Mouse (Mus musculus): ENCODE results near the gene Cntn6. TPM values are rescaled to one million over a fixed set of nuclear protein-coding genes. Genes with fewer than 3 reads are reported as not detected.

Gene Cntn6
- polyA plus RNA-seq, 1 experiment, result not detected

GRCm38 (mm10) chr6:104668701-104669100 lies 176.1 kb downstream of the Cntn6 start:
- no peaks in the 10 kb centered on the region for H3K4me1 ChIP-seq (ENCODE audit: control insufficient read depth, insufficient read depth, insufficient read length)
- WGBS, result 92% methylated on average over 2 of the region's 2 CpGs
- H3K27me3 ChIP-seq (ENCODE audit: control insufficient read depth, insufficient read depth, low read length), result no peaks in the 10 kb centered on the region
- TF ChIP-seq POLR2A (IDR thresholded peaks at IDR 0.05; ENCODE audit: low read depth, low read length), result no peak
- no peak for TF ChIP-seq CTCF (IDR thresholded peaks at IDR 0.05; ENCODE audit: extremely low read depth, insufficient read depth, insufficient read length, insufficient replicate concordance)
- H3K36me3 ChIP-seq (ENCODE audit: control insufficient read depth, insufficient read depth, low read length), result no peaks in the 10 kb centered on the region
- no peak overlapping the region for H3K4me3 ChIP-seq (ENCODE audit: extremely low read depth, insufficient read depth, insufficient read length)
- no peak overlapping the region for H3K27ac ChIP-seq (ENCODE audit: insufficient read depth, low read length)
- no peak for DNase-seq (ENCODE audit: low read depth in 1 of 2, low spot score in 2 of 2)

- TF ChIP-seq POLR2A (IDR thresholded peaks at IDR 0.05; ENCODE audit: low read depth, low read length) (no peak), CTCF (IDR thresholded peaks at IDR 0.05; ENCODE audit: extremely low read depth, insufficient read depth, insufficient read length, insufficient replicate concordance) (no peak)
- no peak overlapping the region for H3K27ac ChIP-seq (ENCODE audit: insufficient read depth, low read length)
- no peak for DNase-seq (ENCODE audit: low read depth in 1 of 2, low spot score in 2 of 2)
- H3K27me3 ChIP-seq (ENCODE audit: control insufficient read depth, insufficient read depth, low read length), result no peaks in the 10 kb centered on the region
- no peak overlapping the region for H3K4me3 ChIP-seq (ENCODE audit: extremely low read depth, insufficient read depth, insufficient read length)
- H3K4me1 ChIP-seq (ENCODE audit: control insufficient read depth, insufficient read depth, insufficient read length), result no peaks in the 10 kb centered on the region
- H3K36me3 ChIP-seq (ENCODE audit: control insufficient read depth, insufficient read depth, low read length), result no peaks in the 10 kb centered on the region
Observed at GRCm38 (mm10) chr6:104674249-104674648, 181.7 kb downstream of the Cntn6 start.

- H3K4me1 ChIP-seq (ENCODE audit: control insufficient read depth, insufficient read depth, insufficient read length), result no peaks in the 10 kb centered on the region
- H3K27me3 ChIP-seq (ENCODE audit: control insufficient read depth, insufficient read depth, low read length), result no peaks in the 10 kb centered on the region
- no peak for DNase-seq (ENCODE audit: low read depth in 1 of 2, low spot score in 2 of 2)
- no peak overlapping the region for H3K27ac ChIP-seq (ENCODE audit: insufficient read depth, low read length)
- no peaks in the 10 kb centered on the region for H3K36me3 ChIP-seq (ENCODE audit: control insufficient read depth, insufficient read depth, low read length)
- no peak overlapping the region for H3K4me3 ChIP-seq (ENCODE audit: extremely low read depth, insufficient read depth, insufficient read length)
- WGBS, result 89% methylated on average over 1 of the region's 1 CpGs
- TF ChIP-seq CTCF (IDR thresholded peaks at IDR 0.05; ENCODE audit: extremely low read depth, insufficient read depth, insufficient read length, insufficient replicate concordance) (no peak), POLR2A (IDR thresholded peaks at IDR 0.05; ENCODE audit: low read depth, low read length) (no peak)
Observed at GRCm38 (mm10) chr6:104679809-104680495, 187.4 kb downstream of the Cntn6 start.

- H3K36me3 ChIP-seq (ENCODE audit: control insufficient read depth, insufficient read depth, low read length), result no peaks in the 10 kb centered on the region
- no peaks in the 10 kb centered on the region for H3K27me3 ChIP-seq (ENCODE audit: control insufficient read depth, insufficient read depth, low read length)
- DNase-seq (ENCODE audit: low read depth in 1 of 2, low spot score in 2 of 2), result no peak
- TF ChIP-seq CTCF (IDR thresholded peaks at IDR 0.05; ENCODE audit: extremely low read depth, insufficient read depth, insufficient read length, insufficient replicate concordance), result no peak
- no peak for TF ChIP-seq POLR2A (IDR thresholded peaks at IDR 0.05; ENCODE audit: low read depth, low read length)
- H3K27ac ChIP-seq (ENCODE audit: insufficient read depth, low read length), result no peak overlapping the region
- WGBS, result 69% methylated on average over 3 of the region's 3 CpGs
- no peaks in the 10 kb centered on the region for H3K4me1 ChIP-seq (ENCODE audit: control insufficient read depth, insufficient read depth, insufficient read length)
- no peak overlapping the region for H3K4me3 ChIP-seq (ENCODE audit: extremely low read depth, insufficient read depth, insufficient read length)
Observed at GRCm38 (mm10) chr6:104687980-104688379, 195.4 kb downstream of the Cntn6 start.

- H3K27me3 ChIP-seq (ENCODE audit: control insufficient read depth, insufficient read depth, low read length), result no peaks in the 10 kb centered on the region
- DNase-seq (ENCODE audit: low read depth in 1 of 2, low spot score in 2 of 2), result no peak
- WGBS, result 78% methylated on average over 6 of the region's 6 CpGs
- H3K4me1 ChIP-seq (ENCODE audit: control insufficient read depth, insufficient read depth, insufficient read length), result no peaks in the 10 kb centered on the region
- H3K36me3 ChIP-seq (ENCODE audit: control insufficient read depth, insufficient read depth, low read length), result no peaks in the 10 kb centered on the region
- no peak for TF ChIP-seq POLR2A (IDR thresholded peaks at IDR 0.05; ENCODE audit: low read depth, low read length)
- TF ChIP-seq CTCF (IDR thresholded peaks at IDR 0.05; ENCODE audit: extremely low read depth, insufficient read depth, insufficient read length, insufficient replicate concordance), result no peak
- no peak overlapping the region for H3K27ac ChIP-seq (ENCODE audit: insufficient read depth, low read length)
- no peak overlapping the region for H3K4me3 ChIP-seq (ENCODE audit: extremely low read depth, insufficient read depth, insufficient read length)
Observed at GRCm38 (mm10) chr6:104688439-104689125, 196.0 kb downstream of the Cntn6 start.

- TF ChIP-seq CTCF (IDR thresholded peaks at IDR 0.05; ENCODE audit: extremely low read depth, insufficient read depth, insufficient read length, insufficient replicate concordance) (no peak), POLR2A (IDR thresholded peaks at IDR 0.05; ENCODE audit: low read depth, low read length) (no peak)
- no peaks in the 10 kb centered on the region for H3K36me3 ChIP-seq (ENCODE audit: control insufficient read depth, insufficient read depth, low read length)
- no peak overlapping the region for H3K4me3 ChIP-seq (ENCODE audit: extremely low read depth, insufficient read depth, insufficient read length)
- no peaks in the 10 kb centered on the region for H3K27me3 ChIP-seq (ENCODE audit: control insufficient read depth, insufficient read depth, low read length)
- WGBS, result 92% methylated on average over 1 of the region's 1 CpGs
- no peak overlapping the region for H3K27ac ChIP-seq (ENCODE audit: insufficient read depth, low read length)
- H3K4me1 ChIP-seq (ENCODE audit: control insufficient read depth, insufficient read depth, insufficient read length), result no peaks in the 10 kb centered on the region
- no peak for DNase-seq (ENCODE audit: low read depth in 1 of 2, low spot score in 2 of 2)
Observed at GRCm38 (mm10) chr6:104728571-104728970, 236.0 kb downstream of the Cntn6 start.

- Histone ChIP-seq H3K4me3 (ENCODE audit: extremely low read depth, insufficient read depth, insufficient read length) (no peak overlapping the region), H3K36me3 (ENCODE audit: control insufficient read depth, insufficient read depth, low read length) (no peaks in the 10 kb centered on the region), H3K4me1 (ENCODE audit: control insufficient read depth, insufficient read depth, insufficient read length) (no peaks in the 10 kb centered on the region), H3K27ac (ENCODE audit: insufficient read depth, low read length) (no peak overlapping the region), H3K27me3 (ENCODE audit: control insufficient read depth, insufficient read depth, low read length) (no peaks in the 10 kb centered on the region)
- no peak for DNase-seq (ENCODE audit: low read depth in 1 of 2, low spot score in 2 of 2)
- no peak for TF ChIP-seq CTCF (IDR thresholded peaks at IDR 0.05; ENCODE audit: extremely low read depth, insufficient read depth, insufficient read length, insufficient replicate concordance)
- TF ChIP-seq POLR2A (IDR thresholded peaks at IDR 0.05; ENCODE audit: low read depth, low read length), result no peak
- WGBS, result 81% methylated on average over 1 of the region's 1 CpGs
Observed at GRCm38 (mm10) chr6:104734256-104734655, 241.7 kb downstream of the Cntn6 start.
